Mouse (Mus musculus): ENCODE results near the gene Fbxw9. TPM values are rescaled to one million over a fixed set of nuclear protein-coding genes. Genes with fewer than 3 reads are reported as not detected.

Fbxw9 gene
- polyA plus RNA-seq, 1 experiment from 2014 or later, result 84.5 TPM

- H3K4me3 ChIP-seq, result no peak overlapping the region
- H3K36me3 ChIP-seq (replicated peaks), result peaks cover 23% of the 10 kb centered on the region; the same call in 1 of the 2 replicates
- ATAC-seq (replicated peaks), result no peak
Observed at GRCm38 (mm10) chr8:85095051-85095450, 35.2 kb downstream of the Fbxw9 start.

GRCm38 (mm10) chr8:85095566-85095965, 35.7 kb downstream of the Fbxw9 start:
- H3K27ac ChIP-seq, result no peak overlapping the region
- 93% methylated on average over 7 of the region's 7 CpGs for WGBS
- no peak overlapping the region for H3K4me2 ChIP-seq
- no peaks in the 10 kb centered on the region for H3K27me3 ChIP-seq (replicated peaks)
- H3K4me1 ChIP-seq, result no peaks in the 10 kb centered on the region
- no peak overlapping the region for H3K4me3 ChIP-seq
- ATAC-seq (replicated peaks), result no peak
- H3K9me3 ChIP-seq, result no peaks in the 10 kb centered on the region
- no peak overlapping the region for H3K9ac ChIP-seq
- peaks cover 23% of the 10 kb centered on the region; the same call in 1 of the 2 replicates for H3K36me3 ChIP-seq (replicated peaks)

More at GRCm38 (mm10) chr8:85095051-85095450, 35.2 kb downstream of the Fbxw9 start:
- H3K27ac ChIP-seq, result no peak overlapping the region
- H3K4me2 ChIP-seq, result no peak overlapping the region
- H3K9me3 ChIP-seq, result no peaks in the 10 kb centered on the region
- WGBS, result 91% methylated on average over 13 of the region's 13 CpGs
- H3K27me3 ChIP-seq (replicated peaks), result no peaks in the 10 kb centered on the region
- H3K4me1 ChIP-seq, result no peaks in the 10 kb centered on the region
- no peak overlapping the region for H3K9ac ChIP-seq

- no peaks in the 10 kb centered on the region for H3K4me1 ChIP-seq
- 95% methylated on average over 16 of the region's 16 CpGs for WGBS
Observed at GRCm38 (mm10) chr8:85096196-85096595, 36.3 kb downstream of the Fbxw9 start.

GRCm38 (mm10) chr8:85096850-85097249, 37.0 kb downstream of the Fbxw9 start:
- H3K9me3 ChIP-seq, result no peaks in the 10 kb centered on the region
- no peak overlapping the region for H3K4me3 ChIP-seq
- H3K4me1 ChIP-seq, result no peaks in the 10 kb centered on the region
- no peak overlapping the region for H3K27ac ChIP-seq
- no peak overlapping the region for H3K4me2 ChIP-seq
- no peaks in the 10 kb centered on the region for H3K27me3 ChIP-seq (replicated peaks)
- no peak overlapping the region for H3K9ac ChIP-seq
- 93% methylated on average over 4 of the region's 4 CpGs for WGBS
- H3K36me3 ChIP-seq (replicated peaks), result peaks cover 23% of the 10 kb centered on the region; the same call in 1 of the 2 replicates
- no peak for ATAC-seq (replicated peaks)

More at GRCm38 (mm10) chr8:85096196-85096595, 36.3 kb downstream of the Fbxw9 start:
- peaks cover 23% of the 10 kb centered on the region; the same call in 1 of the 2 replicates for H3K36me3 ChIP-seq (replicated peaks)
- H3K27me3 ChIP-seq (replicated peaks), result no peaks in the 10 kb centered on the region
- no peak overlapping the region for H3K4me3 ChIP-seq
- ATAC-seq (replicated peaks), result no peak
- H3K9me3 ChIP-seq, result no peaks in the 10 kb centered on the region
- H3K27ac ChIP-seq, result no peak overlapping the region
- H3K4me2 ChIP-seq, result no peak overlapping the region
- no peak overlapping the region for H3K9ac ChIP-seq

DNA sequence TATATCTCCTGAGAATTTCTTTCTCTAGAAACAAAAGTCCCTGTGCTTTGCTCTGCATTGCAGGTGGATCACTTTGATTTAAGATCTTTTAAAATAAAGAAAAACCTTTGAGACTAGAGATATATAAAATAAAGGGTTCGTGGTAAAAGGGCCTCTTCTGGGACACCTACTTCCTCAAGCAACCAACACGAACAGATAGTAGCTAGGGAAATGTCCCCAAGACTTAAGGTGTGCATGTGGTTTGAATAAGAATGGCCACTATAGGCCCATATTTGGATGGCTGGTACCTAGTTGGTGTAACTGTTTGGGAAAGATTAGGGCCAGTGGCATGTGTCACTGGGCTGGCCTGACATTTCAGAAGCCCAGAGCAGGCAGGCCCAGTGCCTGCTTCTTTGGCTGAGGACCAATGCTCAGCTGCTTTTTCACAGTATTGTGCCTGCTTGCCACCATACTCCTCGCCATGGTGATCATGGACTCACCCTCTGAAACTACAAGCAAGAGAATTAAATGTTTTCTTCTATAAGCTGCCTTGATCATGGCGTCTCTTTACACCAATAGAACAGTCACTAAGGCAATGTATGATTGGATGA, 40.3 kb downstream of the Fbxw9 start:
- WGBS, result 88% methylated on average over 4 of the region's 4 CpGs
- Histone ChIP-seq H3K9me3 (no peaks in the 10 kb centered on the region), H3K27me3 (replicated peaks) (no peaks in the 10 kb centered on the region), H3K4me2 (no peak overlapping the region), H3K4me3 (no peak overlapping the region), H3K36me3 (replicated peaks) (peaks cover 23% of the 10 kb centered on the region; the same call in 1 of the 2 replicates), H3K4me1 (no peaks in the 10 kb centered on the region), H3K9ac (no peak overlapping the region), H3K27ac (no peak overlapping the region)
- no peak for ATAC-seq (replicated peaks)

GRCm38 (mm10) chr8:85113241-85113640, 53.4 kb downstream of the Fbxw9 start:
- H3K4me3 ChIP-seq, result no peak overlapping the region
- ATAC-seq (replicated peaks), result no peak
- H3K9me3 ChIP-seq, result no peaks in the 10 kb centered on the region

DNA sequence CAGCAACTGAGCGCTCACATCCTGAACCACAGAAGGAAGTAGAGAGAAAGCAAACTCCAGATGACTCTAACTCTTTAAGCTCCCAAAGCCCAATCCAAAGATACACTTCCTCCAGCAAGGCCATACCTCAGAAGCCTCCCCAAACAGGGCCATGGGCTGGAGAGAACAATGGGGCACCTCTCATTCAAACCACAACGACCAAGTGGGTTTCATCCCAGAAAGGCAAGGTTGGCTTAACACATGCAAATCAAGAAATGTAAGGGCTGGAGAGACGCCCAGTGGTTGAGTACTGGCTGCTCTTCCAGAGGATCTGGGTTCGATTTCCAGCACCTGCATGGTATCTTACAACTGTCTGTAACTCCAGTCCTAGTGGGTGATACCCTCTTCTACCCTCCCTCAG, 55.6 kb downstream of the Fbxw9 start:
- Histone ChIP-seq H3K27ac (no peak overlapping the region), H3K9me3 (no peaks in the 10 kb centered on the region), H3K4me2 (no peak overlapping the region), H3K27me3 (replicated peaks) (no peaks in the 10 kb centered on the region), H3K36me3 (replicated peaks) (peaks cover 10% of the 10 kb centered on the region), H3K9ac (no peak overlapping the region), H3K4me3 (no peak overlapping the region), H3K4me1 (peaks cover 7% of the 10 kb centered on the region; the same call in 1 of the 2 replicates)
- WGBS, result 82% methylated on average over 4 of the region's 4 CpGs
- no peak for ATAC-seq (replicated peaks)

More at GRCm38 (mm10) chr8:85113241-85113640, 53.4 kb downstream of the Fbxw9 start:
- H3K36me3 ChIP-seq (replicated peaks), result peaks cover 21% of the 10 kb centered on the region
- no peak overlapping the region for H3K27ac ChIP-seq
- no peak overlapping the region for H3K9ac ChIP-seq
- no peaks in the 10 kb centered on the region for H3K27me3 ChIP-seq (replicated peaks)
- no peaks in the 10 kb centered on the region for H3K4me1 ChIP-seq
- H3K4me2 ChIP-seq, result no peak overlapping the region
- WGBS, result 96% methylated on average over 10 of the region's 10 CpGs

Small RNAs within 50 kb of the gene (microRNA-seq; reads per million reads assigned to microRNA genes)
- gene Gm23388 (1.1 reads per million), gene Mir7070 (2.6 reads per million, percentile 11 among the genes with 10 or more reads in this experiment)

Other genes starting within 250 kb of the Fbxw9 start
- 12.3 and 13.4 TPM in 2 replicates for gene Dand5, start 237.2 kb upstream of the Fbxw9 start, polyA plus RNA-seq (2015; fragmentation: Nextera tagmentation; extraction: Ambion mirVana)
- gene Gadd45gip1, start 228.5 kb upstream of the Fbxw9 start, polyA plus RNA-seq (2015; fragmentation: Nextera tagmentation; extraction: Ambion mirVana), result 35.5 and 36.1 TPM in 2 replicates
- 88.2 and 91.7 TPM in 2 replicates for gene Rad23a, start 219.4 kb upstream of the Fbxw9 start, polyA plus RNA-seq (2015; fragmentation: Nextera tagmentation; extraction: Ambion mirVana)
- gene Calr, start 213.1 kb upstream of the Fbxw9 start, polyA plus RNA-seq (2015; fragmentation: Nextera tagmentation; extraction: Ambion mirVana), result 669 and 673 TPM in 2 replicates
- gene Farsa, start 203.1 kb upstream of the Fbxw9 start, polyA plus RNA-seq (2015; fragmentation: Nextera tagmentation; extraction: Ambion mirVana), result 126 and 127 TPM in 2 replicates
- 18.4 and 22.0 TPM in 2 replicates for gene Syce2, start 187.9 kb upstream of the Fbxw9 start, polyA plus RNA-seq (2015; fragmentation: Nextera tagmentation; extraction: Ambion mirVana)
- gene Gcdh, start 166.1 kb upstream of the Fbxw9 start, polyA plus RNA-seq (2015; fragmentation: Nextera tagmentation; extraction: Ambion mirVana), result 36.1 and 37.1 TPM in 2 replicates
- gene Klf1, start 158.1 kb upstream of the Fbxw9 start, polyA plus RNA-seq (2015; fragmentation: Nextera tagmentation; extraction: Ambion mirVana), result 0.65 and 0.79 TPM in 2 replicates
- gene Dnase2a, start 151.5 kb upstream of the Fbxw9 start, polyA plus RNA-seq (2015; fragmentation: Nextera tagmentation; extraction: Ambion mirVana), result 7.1 and 7.6 TPM in 2 replicates
- gene Mast1, start 122.7 kb upstream of the Fbxw9 start, polyA plus RNA-seq (2015; fragmentation: Nextera tagmentation; extraction: Ambion mirVana), result 76.2 and 84.8 TPM in 2 replicates
- 2.8 and 3.4 TPM in 2 replicates for gene Rtbdn, start 113.1 kb upstream of the Fbxw9 start, polyA plus RNA-seq (2015; fragmentation: Nextera tagmentation; extraction: Ambion mirVana)
- not detected in 2 replicates for gene Gm49661, start 90.6 kb upstream of the Fbxw9 start, polyA plus RNA-seq (2015; fragmentation: Nextera tagmentation; extraction: Ambion mirVana)
- gene Prdx2, start 90.5 kb upstream of the Fbxw9 start, polyA plus RNA-seq (2015; fragmentation: Nextera tagmentation; extraction: Ambion mirVana), result 1,276 and 1,344 TPM in 2 replicates
- gene Rnaseh2a, start 90.3 kb upstream of the Fbxw9 start, polyA plus RNA-seq (2015; fragmentation: Nextera tagmentation; extraction: Ambion mirVana), result 54.2 and 54.7 TPM in 2 replicates
- 5.5 and 6.8 TPM in 2 replicates for gene Junb, start 81.3 kb upstream of the Fbxw9 start, polyA plus RNA-seq (2015; fragmentation: Nextera tagmentation; extraction: Ambion mirVana)
- gene Hook2, start 69.5 kb upstream of the Fbxw9 start, polyA plus RNA-seq (2015; fragmentation: Nextera tagmentation; extraction: Ambion mirVana), result 38.9 and 41.1 TPM in 2 replicates
- not detected in 2 replicates for gene Best2, start 45.5 kb upstream of the Fbxw9 start, polyA plus RNA-seq (2015; fragmentation: Nextera tagmentation; extraction: Ambion mirVana)
- gene Asna1, start 34.8 kb upstream of the Fbxw9 start, polyA plus RNA-seq (2015; fragmentation: Nextera tagmentation; extraction: Ambion mirVana), result 146 and 159 TPM in 2 replicates
- 121 and 124 TPM in 2 replicates for gene Trir, start 33.2 kb upstream of the Fbxw9 start, polyA plus RNA-seq (2015; fragmentation: Nextera tagmentation; extraction: Ambion mirVana)
- 64.2 and 71.0 TPM in 2 replicates for gene Tnpo2, start 23.1 kb upstream of the Fbxw9 start, polyA plus RNA-seq (2015; fragmentation: Nextera tagmentation; extraction: Ambion mirVana)
- gene Gm5741, start 7.9 kb downstream of the Fbxw9 start, polyA plus RNA-seq (2015; fragmentation: Nextera tagmentation; extraction: Ambion mirVana), result 0.89 and 2.0 TPM in 2 replicates
- 111 and 112 TPM in 2 replicates for gene Dhps, start 11.7 kb downstream of the Fbxw9 start, polyA plus RNA-seq (2015; fragmentation: Nextera tagmentation; extraction: Ambion mirVana)
- 135 TPM in 2 replicates for gene Wdr83os, start 20.7 kb downstream of the Fbxw9 start, polyA plus RNA-seq (2015; fragmentation: Nextera tagmentation; extraction: Ambion mirVana)
- 60.3 and 66.9 TPM in 2 replicates for gene Wdr83, start 21.3 kb downstream of the Fbxw9 start, polyA plus RNA-seq (2015; fragmentation: Nextera tagmentation; extraction: Ambion mirVana)
- 19.8 and 20.0 TPM in 2 replicates for gene Man2b1, start 23.2 kb downstream of the Fbxw9 start, polyA plus RNA-seq (2015; fragmentation: Nextera tagmentation; extraction: Ambion mirVana)
- gene Zfp791, start 63.0 kb downstream of the Fbxw9 start, polyA plus RNA-seq (2015; fragmentation: Nextera tagmentation; extraction: Ambion mirVana), result 4.2 and 4.6 TPM in 2 replicates
- not detected in 2 replicates for gene Cks1brt, start 91.9 kb downstream of the Fbxw9 start, polyA plus RNA-seq (2015; fragmentation: Nextera tagmentation; extraction: Ambion mirVana)
- not detected in 2 replicates for gene Olfr371, start 165.9 kb downstream of the Fbxw9 start, polyA plus RNA-seq (2015; fragmentation: Nextera tagmentation; extraction: Ambion mirVana)
- 65.3 and 70.5 TPM in 2 replicates for gene Orc6, start 239.6 kb downstream of the Fbxw9 start, polyA plus RNA-seq (2015; fragmentation: Nextera tagmentation; extraction: Ambion mirVana)
- gene Vps35, start 239.7 kb downstream of the Fbxw9 start, polyA plus RNA-seq (2015; fragmentation: Nextera tagmentation; extraction: Ambion mirVana), result 163 and 170 TPM in 2 replicates

Data from midbrain, embryonic 15.5 days (tissue).